Mouse (Mus musculus): ENCODE results near the gene L1td1.

L1td1 gene

DNA sequence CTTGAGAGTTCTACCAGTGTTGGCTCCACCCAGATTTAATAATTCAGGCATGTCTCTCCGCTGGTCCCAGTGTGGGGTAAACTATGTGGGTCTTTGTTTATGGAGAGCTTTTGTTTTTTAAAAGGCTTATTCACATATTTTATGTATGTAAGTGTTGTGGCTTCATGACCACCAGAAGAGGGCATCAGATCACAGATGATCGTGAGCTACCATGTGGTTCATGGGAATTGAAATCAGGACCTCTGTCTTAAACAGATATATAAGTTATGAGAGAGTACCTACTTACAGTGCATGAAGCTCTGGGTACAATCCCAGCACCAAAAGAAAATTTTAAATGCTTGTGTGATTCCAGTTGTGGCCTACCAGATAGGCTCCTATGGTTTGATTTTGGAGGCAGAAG, 13.2 kb downstream of the L1td1 start:
- peak in 1 of 2 experiments; percentile 43 for DNase-seq (ENCODE audit: low spot score in 2 of 2)

DNA sequence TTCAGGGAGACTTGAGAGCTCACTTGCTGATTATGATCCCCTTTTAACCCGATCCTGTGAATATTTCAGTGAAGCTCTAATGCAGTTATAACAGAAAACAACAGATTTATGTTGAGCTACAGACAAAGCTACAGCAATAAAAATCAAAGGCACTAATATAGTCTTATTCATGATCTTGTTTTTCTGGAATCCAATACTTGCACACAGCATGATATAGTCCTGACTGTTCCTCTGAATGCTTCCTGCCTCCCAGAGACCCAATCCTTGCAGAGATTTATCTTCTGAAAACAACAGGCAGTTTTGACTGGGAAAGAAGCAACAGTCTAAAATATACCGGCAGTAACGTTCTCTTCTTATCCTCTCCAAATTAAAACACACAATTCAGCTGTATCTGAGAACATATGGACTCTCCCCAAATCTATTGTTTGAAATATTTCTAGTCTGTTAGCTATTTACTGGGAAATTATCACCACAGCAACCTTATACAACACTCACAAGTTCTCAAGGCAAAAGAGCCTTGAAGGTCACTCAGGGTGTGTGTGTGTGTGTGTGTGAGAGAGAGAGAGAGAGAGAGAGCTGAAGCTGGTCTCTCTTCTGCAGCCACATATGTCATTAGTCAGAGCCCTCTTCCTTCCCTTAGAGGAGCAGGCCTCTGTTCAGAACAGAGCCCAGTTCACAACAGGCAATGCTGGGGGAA, 16.8 kb downstream of the L1td1 start:
- no peak for DNase-seq (ENCODE audit: low spot score in 2 of 2)

DNA sequence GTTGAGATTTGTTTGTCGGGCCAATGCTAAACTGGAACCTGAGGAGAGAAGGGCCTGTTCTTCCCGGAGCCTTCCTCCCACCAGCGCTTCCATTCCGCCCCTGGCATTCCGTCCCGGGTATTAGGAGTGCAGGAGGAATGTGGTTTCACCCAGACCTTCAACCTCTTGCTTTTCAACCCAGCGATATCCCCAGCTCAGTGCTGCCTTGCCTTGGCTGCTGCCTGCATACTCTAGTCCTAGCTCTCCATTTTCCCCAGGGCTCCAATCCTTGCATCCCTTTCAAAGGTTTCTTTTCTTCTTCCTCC, 17.3 kb downstream of the L1td1 start:
- no peak for DNase-seq (ENCODE audit: low spot score in 2 of 2)

DNA sequence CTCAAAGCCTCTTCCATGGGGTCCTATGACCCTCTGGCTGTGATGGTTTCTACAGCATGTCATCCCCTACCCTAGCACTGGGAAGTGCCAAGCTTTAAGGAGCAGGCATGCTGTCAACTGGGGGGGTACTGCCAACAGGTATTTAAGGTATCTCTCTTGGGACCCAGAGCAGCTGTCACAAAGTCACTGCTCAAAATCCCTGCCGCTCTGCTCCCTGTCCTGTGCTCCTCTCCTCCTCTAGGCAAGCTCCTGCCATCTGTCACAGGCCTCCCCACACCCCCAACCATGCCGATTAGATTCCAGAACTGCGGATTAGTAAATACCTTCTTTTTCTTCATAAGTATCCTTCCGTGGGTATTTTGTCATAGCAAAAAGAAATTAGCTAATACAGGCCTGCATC, 27.9 kb downstream of the L1td1 start:
- no peak for DNase-seq (ENCODE audit: low spot score in 2 of 2)

DNA sequence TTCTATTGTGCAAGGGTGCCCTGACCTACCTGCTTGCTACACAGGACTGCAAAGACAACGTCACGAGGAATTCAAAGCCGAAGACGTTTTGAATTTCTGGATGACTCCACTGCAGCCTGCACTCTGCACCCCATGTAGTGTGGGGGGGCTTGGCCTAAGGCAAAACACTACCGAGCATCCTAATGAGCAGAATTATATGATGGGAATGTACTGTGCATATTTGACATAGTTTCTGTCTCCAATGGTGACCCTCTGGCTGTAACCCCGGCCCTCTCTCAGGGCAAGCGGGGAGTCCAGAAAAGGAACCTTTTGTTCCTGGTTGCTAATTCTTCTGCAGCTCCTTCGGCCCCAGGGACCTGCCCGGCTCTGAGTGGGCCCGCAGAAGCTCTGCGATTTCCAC, 29.6 kb downstream of the L1td1 start:
- DNase-seq (ENCODE audit: low spot score in 2 of 2): no peak

DNA sequence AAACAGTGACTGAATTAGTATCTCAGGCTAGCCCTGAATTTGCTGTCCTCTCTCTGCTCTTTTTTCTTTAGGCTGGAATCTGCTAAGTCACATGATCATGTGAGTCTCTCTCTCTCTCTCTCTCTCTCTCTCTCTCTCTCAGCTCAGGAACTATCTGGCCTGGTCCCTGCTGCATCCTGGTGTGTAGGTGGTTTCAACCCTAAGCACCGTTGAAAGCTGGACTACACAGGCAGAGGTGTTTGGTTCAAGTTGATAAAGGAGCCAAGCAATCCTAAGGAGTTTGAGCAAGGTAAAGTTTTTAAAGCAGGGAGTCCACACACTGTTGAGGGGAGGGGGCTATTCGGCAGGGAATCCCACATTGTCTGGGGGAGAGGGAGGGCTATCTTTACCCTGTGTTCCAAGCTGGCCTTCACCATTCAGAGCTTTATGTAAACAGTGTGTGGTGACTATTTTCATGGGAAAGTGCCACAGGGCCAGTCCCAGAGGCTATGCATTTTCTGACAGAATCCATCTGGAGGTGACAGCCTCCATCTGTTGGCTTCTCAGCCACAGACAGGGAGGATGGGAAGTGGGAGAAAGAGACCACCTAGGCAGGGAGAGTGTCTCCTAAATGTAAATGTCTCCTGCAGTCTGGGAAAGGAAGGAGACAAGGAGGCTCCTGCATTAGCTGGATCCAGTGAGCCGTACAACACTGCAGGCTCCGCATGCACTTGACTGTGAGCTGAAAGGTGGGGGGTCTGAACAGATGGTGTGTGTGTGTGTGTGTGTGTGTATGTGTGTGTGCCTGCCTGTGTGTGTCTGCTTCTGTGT, 31.7 kb downstream of the L1td1 start:
- DNase-seq (ENCODE audit: low spot score in 2 of 2): peak; percentile 38 to 57

DNA sequence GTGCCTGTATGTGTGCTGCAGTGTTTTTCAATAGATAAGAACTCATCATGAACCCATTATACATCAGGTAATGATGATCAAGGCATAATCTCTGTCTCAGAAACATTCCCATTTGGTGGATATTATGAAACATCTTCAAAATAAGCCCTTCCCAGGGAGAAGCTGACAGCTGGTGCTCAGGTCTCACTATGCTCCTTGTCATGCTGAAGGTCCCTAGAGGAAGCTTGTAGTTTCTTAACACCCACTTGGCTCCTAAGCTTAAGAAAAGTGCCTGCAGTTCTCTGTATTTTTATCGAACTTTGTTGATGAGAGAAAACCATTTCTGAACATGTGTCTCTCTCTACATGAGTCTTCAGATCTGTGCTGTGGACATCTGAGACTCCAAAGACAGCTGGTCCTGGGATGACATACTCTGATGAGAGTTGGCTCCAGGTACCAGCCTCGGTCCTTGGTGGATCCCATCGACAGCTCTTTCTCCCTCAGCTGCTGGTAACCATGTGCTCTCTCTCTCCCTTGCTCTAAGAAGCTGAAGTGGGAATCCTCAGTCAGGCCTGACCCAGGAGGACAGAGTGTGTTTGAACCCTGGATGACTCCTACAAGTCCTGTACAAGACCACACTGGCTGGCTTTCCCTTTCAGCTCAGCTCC, 32.5 kb downstream of the L1td1 start:
- no peak for DNase-seq (ENCODE audit: low spot score in 2 of 2)

DNA sequence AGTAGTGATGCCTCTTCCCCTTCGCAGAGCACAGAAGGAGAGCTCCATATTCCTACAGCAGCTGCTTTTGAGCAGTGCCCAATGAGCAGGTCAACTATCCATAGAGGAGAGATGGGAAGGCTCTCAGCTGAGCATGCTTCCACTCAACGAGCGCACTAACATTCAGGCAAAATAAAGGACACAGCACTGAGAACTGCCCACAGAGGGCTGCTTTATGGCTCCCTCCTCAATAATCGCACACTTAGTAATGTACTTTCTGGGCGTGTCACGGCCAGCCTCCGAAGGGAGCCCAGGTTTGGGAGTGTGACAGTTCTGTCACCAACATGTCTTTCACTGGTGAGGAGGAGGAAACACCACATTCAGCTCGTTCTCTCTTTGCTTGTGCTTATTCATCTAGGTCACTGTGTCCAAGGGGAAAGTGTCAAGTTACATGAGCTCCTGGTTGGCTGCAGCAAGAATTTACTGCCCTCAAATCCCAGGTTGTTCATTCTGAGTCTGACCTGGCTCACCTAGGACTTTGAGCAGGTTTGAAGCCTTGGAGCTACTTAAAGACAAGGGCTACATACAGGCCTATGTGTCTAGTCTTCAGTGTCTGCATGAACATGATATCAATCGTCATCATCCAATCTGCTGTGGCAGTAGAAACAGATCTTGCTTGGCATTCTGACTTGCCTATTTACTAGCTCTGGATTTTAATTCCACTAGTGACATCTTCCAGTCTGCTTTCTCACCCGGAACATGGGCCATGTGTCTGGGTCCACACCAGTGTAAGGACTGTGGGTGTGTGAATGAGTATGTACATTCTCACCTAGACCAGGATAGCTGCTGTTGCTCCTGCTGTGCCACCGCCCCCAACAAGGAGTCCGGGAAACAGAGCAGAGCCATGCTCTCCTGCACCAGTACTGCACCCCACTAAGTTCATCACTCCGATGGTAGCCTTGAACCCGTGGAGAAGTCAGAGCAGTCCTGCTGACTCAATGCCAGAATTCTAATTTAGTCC, 40.9 kb downstream of the L1td1 start:
- no peak for DNase-seq (ENCODE audit: low spot score in 2 of 2)

DNA sequence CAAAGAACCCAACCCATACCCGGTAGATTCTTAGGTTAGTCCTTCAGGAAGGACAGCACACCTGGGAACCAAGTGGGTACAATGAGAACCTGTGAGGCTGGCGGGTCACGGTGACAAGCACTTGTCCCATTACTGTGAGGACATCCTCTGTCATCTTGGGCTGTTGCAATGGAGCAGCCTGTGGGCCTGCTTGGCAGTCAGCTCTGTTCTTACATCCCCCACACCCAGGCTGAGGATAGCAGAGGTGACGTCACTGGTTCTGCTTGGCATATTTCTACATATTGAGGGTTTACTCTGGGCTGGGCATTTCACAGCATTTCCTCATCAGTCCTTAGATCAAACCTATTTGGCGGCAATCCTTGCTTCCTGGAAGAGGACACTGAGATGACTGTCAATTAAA, 47.3 kb downstream of the L1td1 start:
- no peak for DNase-seq (ENCODE audit: low spot score in 2 of 2)

DNA sequence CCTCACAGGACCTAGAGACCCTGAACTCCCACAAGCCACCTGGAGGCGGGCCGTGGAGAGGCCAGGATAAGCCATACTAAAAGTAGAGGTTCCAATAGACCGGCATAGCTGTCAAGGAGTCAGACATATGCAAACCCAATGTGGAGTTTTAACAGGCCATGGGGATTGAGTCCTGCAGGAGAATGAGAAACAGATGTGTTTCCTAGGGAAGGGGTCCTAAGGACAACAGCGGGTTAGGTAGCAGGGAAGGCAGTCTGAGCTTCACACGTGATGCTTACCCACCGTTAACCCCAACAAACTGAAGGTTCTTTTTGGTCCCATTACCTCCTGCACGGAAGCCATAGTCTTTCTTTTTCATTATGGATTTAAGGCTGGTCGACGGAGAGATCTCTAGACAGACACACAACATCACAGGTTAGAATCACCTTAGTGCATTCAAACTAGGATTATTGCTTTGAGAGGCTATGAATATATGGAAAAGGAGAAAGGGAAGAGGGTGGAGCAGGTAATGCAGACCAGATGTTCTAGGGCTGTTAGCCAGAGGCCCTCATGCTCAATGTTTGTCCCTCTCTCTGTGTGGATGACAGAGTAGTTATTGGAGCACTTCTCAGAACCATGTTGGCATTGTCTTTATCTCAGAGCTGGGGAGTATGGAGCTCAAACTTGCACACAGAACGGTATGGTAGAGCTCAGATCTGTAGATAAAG, 50.3 kb downstream of the L1td1 start:
- no peak for DNase-seq (ENCODE audit: low spot score in 2 of 2)

DNA sequence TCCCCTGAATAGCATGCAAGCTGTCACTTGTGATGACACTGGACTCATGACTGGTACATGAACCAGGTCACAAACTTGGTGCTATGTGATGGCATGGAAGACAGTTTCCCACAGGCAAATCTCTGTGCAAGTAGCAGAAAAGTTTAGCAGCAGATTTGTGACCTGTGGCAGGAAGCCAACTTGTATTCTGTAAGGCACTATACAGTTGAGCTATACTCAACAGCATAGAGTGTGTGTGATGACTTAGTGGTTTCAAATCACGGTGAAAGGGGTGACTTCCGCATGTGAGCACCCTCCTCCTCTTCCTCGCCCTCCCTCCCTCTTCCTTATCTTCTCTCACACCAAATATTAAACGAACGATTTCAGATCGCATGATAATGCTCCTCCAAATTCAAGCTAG, 50.9 kb downstream of the L1td1 start:
- DNase-seq (ENCODE audit: low spot score in 2 of 2): no peak

DNA sequence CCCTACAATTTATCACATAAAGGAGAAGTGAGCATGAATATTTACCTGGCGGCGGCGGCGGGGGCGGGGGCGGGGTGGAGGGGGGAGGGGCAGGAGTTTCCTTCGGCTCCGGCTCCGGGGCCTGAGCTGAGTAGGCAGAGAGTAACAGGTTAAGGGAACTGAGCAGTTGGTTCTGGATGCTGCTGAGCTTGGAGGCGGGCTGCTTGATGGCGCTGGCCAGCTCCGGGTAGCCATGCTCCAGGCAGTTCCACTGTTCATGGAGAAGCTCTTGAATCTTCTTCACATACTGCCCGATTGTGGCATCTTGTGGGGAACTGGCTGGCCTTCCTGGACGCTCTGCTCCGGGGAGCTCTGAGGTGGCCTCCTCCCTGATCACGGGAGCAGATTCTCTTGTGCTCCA, 51.7 kb downstream of the L1td1 start:
- no peak for DNase-seq (ENCODE audit: low spot score in 2 of 2)

DNA sequence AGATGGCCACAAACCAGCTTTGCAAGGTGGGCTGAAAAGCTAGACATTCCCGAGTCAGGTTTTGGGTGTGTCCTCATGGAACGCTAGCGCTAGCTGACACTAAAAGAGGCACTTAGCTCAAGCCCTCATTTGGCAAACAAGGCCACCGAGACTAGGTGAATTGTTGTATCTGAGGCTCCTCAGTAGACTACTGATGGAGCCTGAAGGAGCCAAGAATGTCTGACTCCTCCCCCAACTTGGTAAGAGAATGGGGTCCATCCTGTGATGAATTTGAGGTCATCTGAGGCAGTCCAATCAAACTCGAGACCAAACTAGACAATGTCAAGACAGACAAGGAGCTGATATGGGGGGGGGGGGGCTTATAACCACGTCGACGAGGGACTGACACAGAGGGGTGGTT, 59.3 kb downstream of the L1td1 start:
- DNase-seq (ENCODE audit: low spot score in 2 of 2): no peak

DNA sequence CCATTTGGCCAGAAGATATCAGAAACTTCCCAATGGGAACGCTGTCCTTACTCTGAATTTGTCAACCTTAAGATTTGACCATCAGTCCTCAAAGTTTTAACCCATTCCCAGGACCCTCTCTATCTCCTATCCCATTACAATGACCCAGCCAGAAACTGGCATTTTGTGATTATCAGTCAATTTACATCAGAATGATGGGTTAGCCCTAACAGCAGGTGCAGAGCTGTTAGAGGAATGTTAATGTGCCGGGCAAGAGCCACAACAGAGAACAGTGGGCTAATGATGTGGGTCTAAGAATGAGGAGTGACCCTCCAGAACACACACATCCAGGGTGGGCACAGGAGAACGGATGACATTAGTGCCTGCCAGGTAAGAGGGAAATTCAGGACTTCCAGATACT, 59.7 kb downstream of the L1td1 start:
- DNase-seq (ENCODE audit: low spot score in 2 of 2): no peak

Measured in right cerebral cortex, postnatal 10 days (tissue).